In genomic region chr8:119795651-119796050, GRCm38 (mm10) we compare ENCODE assay signal across 29 mouse cellular contexts. TPM values are rescaled to one million over a fixed set of nuclear protein-coding genes. Genes with fewer than 3 reads are reported as not detected.
A peak's percentile ranks its signal among the peaks of the same experiment; 100 is the strongest.
DNase-seq lines count a peak whose midpoint lies in the region; ATAC-seq and TF ChIP-seq lines count a peak whose summit lies in the region.
"Had no signal": no experiment of that assay in that cellular context is flagged by ENCODE, and none has a peak within 500 bp of the region (broad histone marks: within the 10 kb centered on the region; RNA-seq: fewer than 3 reads in every experiment).

No protein-coding gene starts in this region.

- no peaks in the 10 kb centered on the region for H3K27me3 ChIP-seq in hindbrain, embryonic 10.5 days (ENCODE audit: insufficient read depth, poor library complexity, severe bottlenecking)
- H3K27me3 ChIP-seq in hindbrain, embryonic 12.5 days: no peaks in the 10 kb centered on the region
- H3K27me3 ChIP-seq: CH12.LX; embryonic facial prominence, embryonic 13.5 days; forebrain, embryonic 13.5 days; hindbrain, embryonic 15.5 days; Patski had no signal

- no peak overlapping the region for H3K4me2 ChIP-seq in hindbrain, embryonic 12.5 days (replicated peaks)
- H3K4me2 ChIP-seq: embryonic facial prominence, embryonic 13.5 days; forebrain, embryonic 13.5 days; heart, embryonic 11.5 days; hindbrain, embryonic 15.5 days had no signal

- H3K36me3 ChIP-seq in hindbrain, embryonic 10.5 days: no peaks in the 10 kb centered on the region
- H3K36me3 ChIP-seq in hindbrain, embryonic 12.5 days: no peaks in the 10 kb centered on the region
- H3K36me3 ChIP-seq: embryonic facial prominence, embryonic 10.5 days; embryonic facial prominence, embryonic 13.5 days; G1E; hindbrain, embryonic 15.5 days had no signal

- DNase-seq in hindbrain, embryonic 10.5 days (ENCODE audit: low spot score): no peak
- peak; percentile 72 for DNase-seq in lung, postnatal 25 days (ENCODE audit: low spot score)
- no peak for DNase-seq in lung, adult 2 months
- DNase-seq in CD4-positive, CD25-positive, alpha-beta regulatory T cell, adult 2 months (ENCODE audit: low read depth, low spot score): peak; percentile 41
- DNase-seq in induced T-regulatory cell, adult 2 months (ENCODE audit: low read depth): peak; percentile 63
- no peak for DNase-seq in spleen, adult 12 weeks (ENCODE audit: low spot score)
- no peak for DNase-seq in heart, postnatal 10 days
- DNase-seq: adrenal gland, adult 2 months; adrenal gland, postnatal 14 days; B cell, adult 2 months; cerebellum, adult 11 months; cerebellum, adult 2 months; cerebellum, postnatal 36 days; embryo, embryonic 11 days; gastrocnemius, postnatal 14 days; heart, adult 11 months; heart, postnatal 36 days had no signal

- no peak overlapping the region for H3K4me3 ChIP-seq in hindbrain, embryonic 10.5 days
- no peak overlapping the region for H3K4me3 ChIP-seq in hindbrain, embryonic 12.5 days
- H3K4me3 ChIP-seq in lung, adult 2 months (replicated peaks; ENCODE audit: extremely low read depth, low read depth, low read length): no peak overlapping the region
- H3K4me3 ChIP-seq: embryonic facial prominence, embryonic 10.5 days; embryonic facial prominence, embryonic 13.5 days; erythroblast, embryonic 14.5 days; forebrain, embryonic 13.5 days; hindbrain, embryonic 15.5 days had no signal

- peaks cover 87% of the 10 kb centered on the region for H3K4me1 ChIP-seq in hindbrain, embryonic 10.5 days (replicated peaks)
- H3K4me1 ChIP-seq in hindbrain, embryonic 12.5 days: peaks cover 46% of the 10 kb centered on the region
- peaks cover 10% of the 10 kb centered on the region for H3K4me1 ChIP-seq in lung, adult 2 months (ENCODE audit: control insufficient read depth, insufficient read depth, low read length)

- intact Hi-C loops in heart, postnatal 10 days (cut with DNase I): no loop called here

- H3K9me3 ChIP-seq in hindbrain, embryonic 10.5 days: no peaks in the 10 kb centered on the region
- no peaks in the 10 kb centered on the region for H3K9me3 ChIP-seq in hindbrain, embryonic 12.5 days (replicated peaks)
- H3K9me3 ChIP-seq: embryonic facial prominence, embryonic 10.5 days; embryonic facial prominence, embryonic 13.5 days; forebrain, embryonic 13.5 days; G1E; hindbrain, embryonic 15.5 days had no signal

- H3K9ac ChIP-seq in hindbrain, embryonic 12.5 days: no peak overlapping the region
- H3K9ac ChIP-seq: embryonic facial prominence, embryonic 13.5 days; hindbrain, embryonic 15.5 days had no signal

- TF ChIP-seq CTCF in lung, adult 2 months (IDR thresholded peaks at IDR 0.05; ENCODE audit: insufficient read depth, low read length): no peak

- no peak for ATAC-seq in hindbrain, embryonic 12.5 days (ENCODE audit: low FRiP score)
- ATAC-seq: forebrain, embryonic 13.5 days; forebrain, embryonic 16.5 days; intestine, embryonic 16.5 days; Patski had no signal

- WGBS in hindbrain, embryonic 10.5 days: 89% methylated on average over 3 of the region's 3 CpGs
- 84% methylated on average over 3 of the region's 3 CpGs for WGBS in hindbrain, embryonic 12.5 days
- 75% methylated on average over 3 of the region's 3 CpGs for WGBS in lung, adult 2 months

- peak overlapping the region; percentile 13; the same call in 1 of the 2 replicates for H3K27ac ChIP-seq in hindbrain, embryonic 10.5 days
- H3K27ac ChIP-seq in hindbrain, embryonic 12.5 days: no peak overlapping the region
- H3K27ac ChIP-seq: embryonic facial prominence, embryonic 13.5 days; forebrain, embryonic 13.5 days; hindbrain, embryonic 15.5 days had no signal

- no peak for TF ChIP-seq POLR2A in lung, adult 2 months (IDR thresholded peaks at IDR 0.05; ENCODE audit: borderline replicate concordance, extremely low read depth, low read depth, low read length)

RNA-seq across cellular contexts. Expression of gene Tldc1, which starts 17.4 kb away (rescaled TPM):
- polyA plus RNA-seq in hindbrain, embryonic 10.5 days (2016; fragmentation: Nextera tagmentation; extraction: Ambion mirVana): 12.6 and 15.3 TPM in 2 replicates
- polyA plus RNA-seq in hindbrain, embryonic 12.5 days (2016; fragmentation: Nextera tagmentation; extraction: Ambion mirVana): 11.9 and 12.2 TPM in 2 replicates
- polyA plus RNA-seq in lung, adult 2 months (2012; rRNA removed): 10.2 and 10.8 TPM in 2 replicates
- 10 to 100 TPM; 11.4 to 11.5 TPM for total RNA-seq in heart, postnatal 10 days (2021)

RNA-seq across cellular contexts. Expression of gene Cotl1, which starts 44.7 kb away (rescaled TPM):
- 273 and 545 TPM in 2 replicates for polyA plus RNA-seq in hindbrain, embryonic 10.5 days (2016; fragmentation: Nextera tagmentation; extraction: Ambion mirVana)
- 115 and 142 TPM in 2 replicates for polyA plus RNA-seq in hindbrain, embryonic 12.5 days (2016; fragmentation: Nextera tagmentation; extraction: Ambion mirVana)
- polyA plus RNA-seq in lung, adult 2 months (2012; rRNA removed): 155 and 180 TPM in 2 replicates
- 10 to 100 TPM; 39.4 to 44.2 TPM for total RNA-seq in heart, postnatal 10 days (2021)

Comparison
In these comparisons a context has a peak if more than half of its experiments do, and no peak if none do; other contexts are left out.
1. DNase-seq: peak in lung, postnatal 25 days (single experiment), CD4-positive, CD25-positive, alpha-beta regulatory T cell, adult 2 months (single experiment) and induced T-regulatory cell, adult 2 months (single experiment); none in hindbrain, embryonic 10.5 days (single experiment), lung, adult 2 months (single experiment), spleen, adult 12 weeks (single experiment) and heart, postnatal 10 days (0 of 2).